Mouse (Mus musculus): ENCODE measurements around the gene Zup1. TPM values are rescaled to one million over a fixed set of nuclear protein-coding genes. Genes with fewer than 3 reads are reported as not detected.
"Not testable (repeated sequence)": the region's sequence is repeated elsewhere in the genome, so short reads cannot be mapped to it uniquely, and the experiment has no call there.

The Zup1 gene
- total RNA-seq (2021): 10 to 100 TPM; 12.3 to 12.9 TPM

DNA sequence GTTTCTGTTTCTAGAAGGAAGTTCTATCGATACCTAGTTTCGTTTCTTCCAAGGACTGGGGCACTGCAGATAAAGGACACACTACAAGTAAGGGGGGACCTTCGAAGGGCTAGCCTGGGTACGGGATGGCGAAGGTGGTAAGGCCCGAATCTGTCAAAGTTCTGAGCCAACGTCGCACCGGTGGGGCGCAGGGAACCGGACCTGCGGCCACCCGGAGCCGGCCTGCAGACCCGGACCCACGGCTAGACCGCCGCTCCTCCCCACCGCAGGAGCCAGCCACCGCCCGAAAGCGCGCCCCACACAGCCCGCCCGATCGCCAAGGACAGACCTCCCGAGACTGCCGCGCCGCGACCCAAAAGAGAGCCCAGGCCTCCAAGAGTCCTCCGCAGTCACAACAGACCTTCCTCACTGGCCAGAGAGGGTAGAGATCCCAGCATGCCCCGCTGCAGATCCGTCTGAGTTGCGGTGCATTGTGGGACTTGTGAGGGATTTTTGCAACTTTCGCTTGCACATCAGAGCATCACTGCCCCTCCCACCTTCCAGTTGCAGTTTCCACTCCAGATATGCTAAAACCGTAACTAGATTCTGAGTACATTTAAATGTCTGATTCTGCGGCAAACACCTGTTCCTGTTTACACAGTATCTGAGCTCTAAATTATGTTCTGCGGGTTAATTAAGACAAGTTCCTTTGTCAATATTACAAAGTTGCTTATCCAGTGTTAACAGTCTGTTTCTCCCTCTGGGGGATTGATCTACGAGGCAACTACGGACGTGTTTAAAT, at the start of gene Zup1:
Gene Zup1, minus strand, starts transcription at position 467 of the 781 bp plus-strand sequence.
- DNase-seq (ENCODE audit: extremely low spot score in 1 of 2, low spot score in 1 of 2): peak; percentile 55 to 70

DNA sequence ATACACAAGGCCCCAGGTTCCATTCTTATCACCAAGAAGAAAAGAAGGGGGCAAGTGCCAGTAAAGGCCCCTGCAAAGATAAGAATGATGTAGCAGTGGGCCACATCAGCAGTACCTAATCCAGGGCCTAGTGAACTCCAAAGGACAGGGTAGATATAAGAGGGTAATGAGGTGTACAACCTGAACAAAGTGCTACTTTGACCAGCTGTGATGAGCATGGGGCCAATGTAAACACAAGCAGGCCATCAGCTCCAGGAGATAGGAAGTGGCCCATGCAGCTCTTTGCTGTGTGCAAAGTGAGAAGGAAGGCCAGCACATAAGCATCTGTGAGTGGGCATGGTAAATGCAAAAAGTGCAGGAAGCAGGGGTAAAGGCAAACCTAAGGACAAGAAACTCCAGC, 47.3 kb upstream of the Zup1 start:
- no peak for DNase-seq (ENCODE audit: extremely low spot score in 1 of 2, low spot score in 1 of 2)

DNA sequence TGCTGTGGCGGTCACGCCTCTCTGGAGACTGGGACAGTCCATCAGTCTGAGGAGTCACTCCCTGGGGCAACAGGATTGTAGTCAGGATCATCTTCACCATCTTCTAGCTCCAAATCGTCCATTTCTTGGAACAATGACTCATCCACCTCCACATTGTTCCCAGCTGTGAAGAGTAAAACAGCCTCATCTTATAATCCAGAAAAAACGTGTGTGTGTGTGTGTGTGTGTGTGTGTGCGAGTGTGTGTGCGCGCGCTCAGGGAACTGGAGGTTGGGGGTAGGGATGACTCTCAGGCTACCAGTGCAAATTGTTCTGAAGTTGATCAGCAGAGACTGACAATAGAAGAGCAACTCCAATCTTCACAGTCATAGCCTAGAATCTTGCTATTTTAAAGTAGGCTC, 45.6 kb upstream of the Zup1 start:
- DNase-seq (ENCODE audit: extremely low spot score in 1 of 2, low spot score in 1 of 2): not testable (repeated sequence)

DNA sequence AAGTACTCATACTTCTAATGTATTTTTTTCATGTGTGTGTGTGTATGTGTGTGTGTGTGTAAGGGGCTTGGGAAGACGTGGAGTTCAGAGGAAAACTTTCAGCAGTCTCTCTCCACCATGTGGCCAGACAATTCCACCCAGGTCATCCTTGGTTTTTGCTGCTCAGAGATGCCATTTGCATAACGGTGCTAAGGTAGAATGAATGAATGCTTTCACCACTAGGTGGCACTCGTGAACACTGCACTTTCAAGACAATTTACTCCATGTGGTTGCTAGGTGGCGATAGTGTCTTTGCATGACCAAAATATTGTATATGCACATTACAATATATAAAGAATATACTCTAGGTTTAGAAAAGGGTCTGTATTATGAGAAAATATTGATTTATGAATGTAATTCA, 35.7 kb upstream of the Zup1 start:
- DNase-seq (ENCODE audit: extremely low spot score in 1 of 2, low spot score in 1 of 2): peak in 1 of 2 experiments; percentile 68

DNA sequence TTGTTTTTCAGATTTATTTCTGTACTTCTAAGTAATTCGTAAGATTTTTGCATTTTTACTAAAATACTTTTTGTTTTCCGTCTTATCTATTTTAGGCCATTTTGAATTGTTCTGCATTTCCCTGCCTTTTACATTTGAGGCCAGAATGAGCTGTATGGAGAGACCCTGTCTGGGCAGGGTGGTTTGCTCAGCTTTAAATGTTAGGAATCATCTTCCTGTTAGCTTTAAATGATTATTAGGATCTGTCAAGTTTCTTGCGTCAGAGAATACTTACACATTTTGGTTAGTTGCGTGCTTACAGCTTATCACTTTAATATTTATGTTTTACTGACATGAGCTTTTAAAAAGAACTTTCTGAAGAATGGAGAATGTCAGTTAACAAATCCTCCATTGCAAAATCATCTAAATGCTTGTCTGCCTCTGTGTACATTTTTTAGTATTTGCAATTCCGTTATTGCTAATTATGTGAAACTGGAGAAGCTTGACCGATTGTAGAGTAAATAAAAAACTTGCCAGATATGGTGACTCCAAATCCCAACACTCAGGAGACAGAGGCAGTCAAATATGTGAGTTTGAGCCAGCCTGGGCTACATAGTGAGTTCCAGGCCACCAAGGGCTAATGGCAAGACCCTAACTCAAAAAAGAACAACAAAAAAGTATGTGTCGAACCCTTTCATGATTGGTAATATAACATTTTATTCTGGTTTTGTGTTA, 23.9 kb upstream of the Zup1 start:
- DNase-seq (ENCODE audit: extremely low spot score in 1 of 2, low spot score in 1 of 2): no peak

DNA sequence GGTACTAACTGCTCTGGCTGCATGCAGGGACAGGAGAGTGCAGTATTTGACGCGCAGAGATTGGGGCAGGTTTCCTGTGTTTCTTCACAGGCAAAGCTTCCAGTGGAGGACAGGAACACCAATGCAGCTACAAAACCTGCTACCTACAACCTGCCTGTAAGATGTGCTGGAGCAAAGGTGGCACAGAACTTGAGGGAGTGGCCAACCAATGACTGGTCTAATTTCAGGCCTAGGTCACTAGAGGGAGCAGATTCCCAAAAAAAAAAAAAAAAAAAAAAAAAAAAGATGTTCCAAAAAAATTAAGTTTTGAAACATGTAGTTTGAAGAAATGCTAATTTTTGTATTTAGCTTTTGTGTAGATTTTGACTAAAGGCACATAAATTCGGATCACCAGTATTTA, 1.4 kb upstream of the Zup1 start:
- DNase-seq (ENCODE audit: extremely low spot score in 1 of 2, low spot score in 1 of 2): no peak

DNA sequence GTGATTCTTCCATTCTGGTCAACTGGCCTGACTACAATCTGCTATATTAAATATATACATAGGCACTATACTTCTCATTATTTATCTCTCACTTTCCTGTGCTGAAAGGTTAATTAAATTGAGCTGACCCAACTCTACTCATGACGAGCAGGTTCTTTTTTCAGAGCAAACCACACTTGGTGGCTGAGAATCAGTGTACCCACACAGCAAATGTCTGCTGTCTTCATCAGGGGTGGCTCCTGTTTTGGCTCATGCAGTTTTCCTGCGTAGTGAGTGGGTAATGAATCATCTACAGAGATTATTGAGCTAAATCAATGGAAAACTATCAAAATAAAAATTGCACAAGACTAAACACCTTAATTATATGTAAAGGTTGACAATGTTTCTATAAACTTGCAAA, 4.7 kb downstream of the Zup1 start:
- DNase-seq (ENCODE audit: extremely low spot score in 1 of 2, low spot score in 1 of 2): no peak

DNA sequence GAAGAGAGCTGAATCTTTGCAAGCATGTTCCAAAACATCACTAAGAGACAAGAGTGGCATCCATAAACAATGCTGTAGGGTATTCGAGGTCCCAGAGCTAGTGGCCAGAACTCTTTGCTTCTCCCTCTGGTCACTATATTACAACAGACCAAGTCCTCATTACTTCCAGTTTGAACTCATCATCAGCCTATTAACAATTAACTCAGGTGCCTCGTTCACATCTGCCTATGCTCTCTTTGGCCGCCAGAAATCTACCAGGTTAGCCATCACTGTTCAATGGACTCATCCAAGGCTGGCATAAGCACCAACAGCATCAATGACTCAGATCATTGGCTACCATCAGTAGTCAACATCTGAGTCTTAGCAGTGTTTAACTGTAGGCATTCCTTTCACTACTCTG, 5.7 kb downstream of the Zup1 start:
- no peak for DNase-seq (ENCODE audit: extremely low spot score in 1 of 2, low spot score in 1 of 2)

DNA sequence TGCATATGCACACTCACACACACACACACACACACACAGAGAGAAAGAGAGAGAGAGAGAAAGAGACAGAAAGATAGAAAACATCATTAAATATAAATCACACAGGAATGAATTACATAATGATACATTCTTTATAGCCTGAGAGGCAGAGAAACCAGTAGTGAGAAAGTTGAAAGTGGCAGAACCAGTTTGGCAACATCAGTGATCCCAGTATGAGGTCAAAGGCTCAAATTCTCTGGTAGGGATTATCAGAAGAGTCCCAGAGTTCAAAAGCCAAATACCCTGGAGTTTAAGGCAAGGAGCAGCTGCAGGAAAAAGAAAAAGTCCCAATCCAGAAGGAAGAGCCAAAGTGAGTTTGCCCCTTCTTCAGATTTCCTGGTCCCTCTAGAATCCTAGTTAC, 10.4 kb downstream of the Zup1 start:
- DNase-seq (ENCODE audit: extremely low spot score in 1 of 2, low spot score in 1 of 2): no peak

DNA sequence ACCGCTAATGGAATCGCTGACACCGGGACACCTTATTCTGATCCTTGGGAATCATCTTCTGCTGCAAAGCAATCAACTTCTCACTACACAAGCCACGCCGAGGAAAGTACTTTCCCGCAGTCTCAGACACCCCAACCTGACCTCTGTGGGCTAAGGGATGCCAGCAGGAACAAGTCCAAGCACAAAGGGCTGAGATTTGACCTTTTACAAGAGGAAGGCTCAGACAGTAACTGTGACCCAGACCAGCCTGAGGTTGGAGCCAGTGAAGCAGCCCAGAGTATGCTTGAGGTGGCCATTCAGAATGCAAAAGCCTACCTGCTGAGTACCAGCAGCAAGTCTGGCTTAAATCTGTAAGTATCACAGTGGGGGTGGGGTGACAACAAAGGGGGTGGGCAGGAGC, 45.6 kb downstream of the Zup1 start:
- no peak for DNase-seq (ENCODE audit: extremely low spot score in 1 of 2, low spot score in 1 of 2)

DNA sequence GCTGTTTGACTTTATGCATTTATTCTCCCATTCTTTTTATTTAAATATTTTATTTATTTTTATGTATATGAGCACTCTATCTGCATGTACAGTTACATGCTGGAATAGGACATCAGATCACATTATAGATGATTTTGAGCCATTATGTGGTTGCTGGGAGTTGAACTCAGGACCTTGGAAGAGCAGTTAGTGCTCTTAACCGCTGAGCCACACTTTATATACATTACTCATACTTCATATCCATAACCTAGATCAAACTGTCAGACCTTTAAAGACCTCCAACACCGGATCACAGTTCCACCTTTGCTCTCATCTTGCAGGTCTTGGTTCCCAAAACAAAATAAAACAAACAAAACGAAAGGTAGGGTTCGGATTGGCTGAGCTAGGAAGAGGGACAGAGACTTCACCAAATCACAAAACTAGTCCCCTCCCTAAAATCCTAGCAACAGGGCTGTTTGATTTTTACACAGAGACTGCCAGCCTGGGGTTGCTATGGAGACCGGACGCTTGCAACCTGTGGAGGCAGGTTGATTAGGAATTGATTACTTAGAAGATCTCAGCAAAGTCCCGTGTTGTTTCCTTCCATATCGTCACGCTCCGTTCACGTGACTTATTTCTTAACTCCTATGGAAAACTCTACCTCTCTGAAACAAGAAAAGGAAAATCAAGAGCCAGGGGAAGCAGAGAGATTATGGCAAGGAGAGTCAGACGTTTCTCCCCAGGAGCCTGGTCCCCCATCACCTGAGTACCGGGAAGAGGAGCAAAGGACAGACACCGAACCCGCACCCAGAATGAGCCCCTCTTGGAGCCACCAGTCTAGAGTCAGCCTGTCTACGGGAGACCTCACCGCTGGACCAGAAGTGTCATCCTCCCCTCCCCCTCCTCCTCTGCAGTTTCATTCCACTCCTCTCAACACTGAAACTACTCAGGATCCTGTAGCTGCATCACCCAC, 46.3 kb downstream of the Zup1 start, which contains the start of gene Rsph4a:
Gene Rsph4a, plus strand, starts transcription at position 582 of the 952 bp plus-strand sequence.
- DNase-seq (ENCODE audit: extremely low spot score in 1 of 2, low spot score in 1 of 2): peak; percentile 38 to 56

DNA sequence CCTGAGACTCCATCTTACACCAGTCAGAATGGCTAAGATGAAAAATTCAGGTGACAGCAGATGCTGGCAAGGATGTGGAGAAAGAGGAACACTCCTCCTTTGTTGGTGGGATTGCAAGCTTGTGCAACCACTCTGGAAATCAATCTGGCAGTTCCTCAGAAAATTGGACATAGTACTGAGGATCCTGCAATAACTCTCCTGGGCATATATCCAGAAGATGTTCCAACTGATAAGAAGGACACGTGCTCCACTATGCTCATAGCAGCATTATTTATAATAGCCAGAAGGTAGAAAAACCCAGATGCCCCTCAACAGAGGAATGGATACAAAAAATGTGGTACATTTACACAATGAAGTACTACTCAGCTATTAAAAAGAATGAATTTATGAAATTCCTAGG, 49.5 kb downstream of the Zup1 start:
- not testable (repeated sequence) for DNase-seq (ENCODE audit: extremely low spot score in 1 of 2, low spot score in 1 of 2)

DNA sequence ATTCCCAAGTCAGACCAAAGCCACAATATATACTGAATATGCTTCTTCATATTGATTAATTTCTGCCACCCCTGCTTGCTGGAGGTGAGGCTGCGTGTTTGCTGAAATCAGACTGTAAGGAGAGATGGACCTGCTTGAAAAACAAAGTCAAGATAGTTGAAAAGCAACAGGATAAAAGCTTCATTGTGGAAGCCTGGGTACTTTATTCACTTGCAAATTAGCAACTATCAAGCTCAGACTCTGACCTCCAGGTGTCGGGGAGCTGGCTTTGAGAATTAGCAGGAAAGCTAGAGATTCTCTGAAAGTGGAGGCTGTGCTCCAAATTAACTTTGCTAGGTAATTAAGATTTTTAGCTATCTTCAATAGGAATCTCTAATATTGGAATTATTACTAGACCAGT, 68.7 kb downstream of the Zup1 start:
- not testable (repeated sequence) for DNase-seq (ENCODE audit: extremely low spot score in 1 of 2, low spot score in 1 of 2)

DNA sequence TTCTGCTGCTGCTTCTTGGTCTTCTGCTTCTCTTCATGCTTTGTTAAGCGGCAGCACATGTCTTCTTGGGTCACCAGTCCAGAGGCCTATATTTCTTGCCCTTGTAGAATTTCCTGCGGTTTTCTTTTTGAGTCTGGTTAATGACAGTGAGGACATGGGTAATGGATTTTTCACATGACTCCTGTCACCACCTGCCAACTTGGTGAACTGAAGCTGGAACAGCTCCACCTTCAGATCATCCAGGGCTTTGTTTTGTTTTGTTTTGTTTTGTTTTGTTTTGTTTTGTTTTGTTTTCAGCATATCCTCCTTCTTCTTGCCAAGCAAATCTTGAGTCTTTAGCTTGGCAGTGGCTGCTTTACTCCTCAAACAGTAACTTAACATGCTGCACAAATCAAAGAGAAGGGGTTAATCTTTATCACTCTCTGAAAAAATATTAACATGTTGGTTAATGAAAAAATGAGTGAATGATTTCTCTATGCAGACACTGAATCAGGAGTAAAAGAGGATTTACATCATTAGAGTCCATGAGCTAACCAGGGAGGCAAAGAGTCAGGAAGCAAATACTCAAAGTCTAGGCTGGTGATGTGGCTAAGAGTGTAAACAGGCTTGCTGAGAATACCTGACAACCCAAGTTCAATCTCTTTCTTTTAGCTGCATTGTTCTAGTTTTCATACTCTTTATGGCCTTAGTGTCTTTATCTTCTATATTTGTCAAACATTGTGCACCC, 78.2 kb downstream of the Zup1 start:
- DNase-seq (ENCODE audit: extremely low spot score in 1 of 2, low spot score in 1 of 2): no peak

DNA sequence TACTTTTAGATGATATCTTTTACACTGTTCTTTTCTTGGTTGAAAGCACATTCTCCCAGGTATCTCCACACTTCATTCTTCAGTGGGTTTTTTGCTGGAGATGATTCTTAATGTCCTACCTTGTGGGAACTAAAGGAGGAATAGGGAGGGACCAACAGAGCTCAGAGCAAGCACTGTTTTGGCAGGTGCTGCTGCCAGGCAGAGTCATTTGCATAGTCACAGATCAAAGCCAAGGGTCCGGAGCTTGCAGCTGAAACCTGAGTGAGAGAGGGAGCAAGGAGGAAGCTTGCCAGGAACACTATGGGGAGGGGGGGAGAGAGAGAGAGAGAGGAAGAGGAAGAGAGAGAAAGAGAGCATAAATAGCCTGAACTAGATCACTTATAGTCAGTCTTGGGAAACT, 80.6 kb downstream of the Zup1 start:
- no peak for DNase-seq (ENCODE audit: extremely low spot score in 1 of 2, low spot score in 1 of 2)

Other genes starting within 250 kb of the Zup1 start
- 1 to 10 TPM in 1 of 2 experiments, under 1 TPM in 1; 0.40 to 1.4 TPM for gene Sult3a2, start 164.6 kb downstream of the Zup1 start, total RNA-seq (2021)
- not detected for gene Sult3a1, start 93.5 kb downstream of the Zup1 start, total RNA-seq (2021)
- 1 to 10 TPM; 4.1 TPM for gene Rsph4a, start 46.2 kb downstream of the Zup1 start, total RNA-seq (2021)
- 100 to 1,000 TPM in 1 of 2 experiments, 10 to 100 TPM in 1; 88.4 to 105 TPM for gene Rwdd1, start 68.4 kb upstream of the Zup1 start, total RNA-seq (2021)
- gene Trappc3l, start 86.3 kb upstream of the Zup1 start, total RNA-seq (2021): not detected
- gene Calhm4, start 93.0 kb upstream of the Zup1 start, total RNA-seq (2021): not detected
- 1 to 10 TPM; 3.8 TPM for gene Calhm5, start 145.2 kb upstream of the Zup1 start, total RNA-seq (2021)
- gene Calhm6, start 176.7 kb upstream of the Zup1 start, total RNA-seq (2021): under 1 TPM; 0.25 to 0.56 TPM

Data from layer of hippocampus, postnatal 25 days (tissue).